8 mouse cellular contexts compared by ENCODE assay signal in the genomic region with DNA sequence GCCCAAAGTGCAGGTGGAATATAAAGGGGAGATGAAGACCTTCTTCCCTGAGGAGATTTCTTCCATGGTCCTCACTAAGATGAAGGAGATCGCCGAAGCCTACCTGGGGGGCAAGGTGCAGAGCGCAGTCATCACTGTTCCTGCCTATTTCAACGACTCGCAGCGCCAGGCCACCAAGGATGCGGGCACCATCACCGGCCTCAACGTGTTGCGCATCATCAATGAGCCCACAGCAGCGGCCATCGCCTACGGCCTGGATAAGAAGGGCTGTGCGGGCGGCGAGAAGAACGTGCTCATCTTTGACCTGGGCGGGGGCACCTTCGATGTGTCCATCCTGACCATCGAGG. TPM values are rescaled to one million over a fixed set of nuclear protein-coding genes. Genes with fewer than 3 reads are reported as not detected.
DNase-seq lines count a peak whose midpoint lies in the region; ATAC-seq and TF ChIP-seq lines count a peak whose summit lies in the region.

No protein-coding gene starts in this region.

- peak overlapping the region; percentile 76 for H3K4me2 ChIP-seq in heart, postnatal 0 days (ENCODE audit: low read depth, low read length)
- H3K4me2 ChIP-seq in liver, embryonic 16.5 days (ENCODE audit: low read depth, low read length): peak overlapping the region; percentile 98

- intact Hi-C loops in heart, adult 2 months (cut with DNase I): loop anchor here (1.0 to 10.0 kb wide), 4 partner anchors 34 to 360 kb away; partner anchors contain the start of genes Churc1, Fntb and Plekhg3
- intact Hi-C loops in heart, postnatal 36 days (cut with DNase I): loop anchor here (5.0 kb wide), 2 partner anchors 67 to 192 kb away; no protein-coding TSS in a partner anchor

- no peaks in the 10 kb centered on the region; the same call in 1 of the 2 replicates for H3K27me3 ChIP-seq in heart, adult 2 months (ENCODE audit: control insufficient read depth, insufficient read depth, low read length)
- peaks cover 14% of the 10 kb centered on the region; the same call in 1 of the 2 replicates for H3K27me3 ChIP-seq in thymus, adult 2 months (ENCODE audit: control insufficient read depth, insufficient read depth, low read length)
- H3K27me3 ChIP-seq in heart, postnatal 0 days (ENCODE audit: control insufficient read depth, insufficient read depth, low read length): peaks cover 17% of the 10 kb centered on the region; the same call in 1 of the 2 replicates
- peaks cover 38% of the 10 kb centered on the region for H3K27me3 ChIP-seq in liver, embryonic 16.5 days (ENCODE audit: control insufficient read depth, insufficient read depth, low read depth, low read length)

- peak overlapping the region; percentile 72 for H3K9ac ChIP-seq in heart, adult 2 months (ENCODE audit: low read depth, low read length)
- 0 out of 2 replicates have a peak overlapping the region, but pooled peaks have one; percentile 18 for H3K9ac ChIP-seq in heart, postnatal 0 days (replicated peaks; ENCODE audit: low read depth, low read length)
- peak overlapping the region; percentile 81; the same call in 1 of the 2 replicates for H3K9ac ChIP-seq in liver, embryonic 16.5 days (ENCODE audit: low read depth, low read length)

- H3K4me3 ChIP-seq in heart, adult 2 months: peak overlapping the region; percentile 57
- H3K4me3 ChIP-seq in thymus, adult 2 months (ENCODE audit: control insufficient read depth, insufficient read depth, low read length): peak overlapping the region; percentile 83
- peak overlapping the region; percentile 76 for H3K4me3 ChIP-seq in heart, postnatal 0 days (ENCODE audit: low read depth, low read length)
- H3K4me3 ChIP-seq in liver, embryonic 16.5 days (ENCODE audit: low read depth, low read length): peak overlapping the region; percentile 88

- ATAC-seq in heart, postnatal 0 days (ENCODE audit: insufficient read depth, low read depth): no peak
- no peak for ATAC-seq in liver, embryonic 16.5 days (ENCODE audit: low read depth)
- no peak for ATAC-seq in granulocyte monocyte progenitor cell, adult 5-6 weeks (replicated peaks; ENCODE audit: poor library complexity, severe bottlenecking)

- no peak overlapping the region for H3K27ac ChIP-seq in heart, adult 2 months
- H3K27ac ChIP-seq in thymus, adult 2 months (ENCODE audit: control insufficient read depth, insufficient read depth, low read length): no peak overlapping the region
- no peak overlapping the region for H3K27ac ChIP-seq in heart, postnatal 0 days (ENCODE audit: low read depth)
- no peak overlapping the region for H3K27ac ChIP-seq in liver, embryonic 16.5 days (ENCODE audit: low read length)

- TF ChIP-seq EP300 in heart, adult 2 months (IDR thresholded peaks at IDR 0.05; ENCODE audit: insufficient read depth, low read depth, low read length): no peak
- TF ChIP-seq EP300 in heart, postnatal 0 days (IDR thresholded peaks at IDR 0.05; ENCODE audit: low read depth): no peak

- H3K36me3 ChIP-seq in heart, adult 2 months (ENCODE audit: control insufficient read depth, insufficient read depth, low read length): no peaks in the 10 kb centered on the region
- H3K36me3 ChIP-seq in thymus, adult 2 months (ENCODE audit: control insufficient read depth, insufficient read depth, low read length): no peaks in the 10 kb centered on the region
- H3K36me3 ChIP-seq in heart, postnatal 0 days (replicated peaks; ENCODE audit: control insufficient read depth, insufficient read depth, low read length): no peaks in the 10 kb centered on the region
- no peaks in the 10 kb centered on the region for H3K36me3 ChIP-seq in liver, embryonic 16.5 days (ENCODE audit: control insufficient read depth, insufficient read depth)

- DNase-seq in heart, adult 2 months: peak in 1 of 2 experiments; percentile 28
- no peak for DNase-seq in heart, postnatal 36 days
- DNase-seq in thymus, adult 2 months: no peak
- DNase-seq in thymus, postnatal 0 days (ENCODE audit: low spot score): no peak
- no peak for DNase-seq in heart, postnatal 0 days (ENCODE audit: low spot score)
- no peak for DNase-seq in cerebellum, adult 11 months

- peaks cover 2% of the 10 kb centered on the region for H3K4me1 ChIP-seq in heart, adult 2 months (ENCODE audit: control insufficient read depth, insufficient read depth, low read length)
- peaks cover 24% of the 10 kb centered on the region for H3K4me1 ChIP-seq in thymus, adult 2 months (replicated peaks; ENCODE audit: control insufficient read depth, insufficient read depth, low read length)
- H3K4me1 ChIP-seq in heart, postnatal 0 days (ENCODE audit: control insufficient read depth, insufficient read depth): peaks cover 16% of the 10 kb centered on the region
- H3K4me1 ChIP-seq in liver, embryonic 16.5 days (ENCODE audit: control insufficient read depth, low read depth, low read length): peaks cover 24% of the 10 kb centered on the region

- WGBS in heart, adult 2 months: 9% methylated on average over 20 of the region's 20 CpGs
- WGBS in thymus, adult 2 months: 21% methylated on average over 20 of the region's 20 CpGs
- 8% methylated on average over 20 of the region's 20 CpGs for WGBS in heart, postnatal 0 days
- WGBS in liver, embryonic 16.5 days (ENCODE audit: insufficient replicate concordance): 9% methylated on average over 20 of the region's 20 CpGs

- H3K9me3 ChIP-seq in heart, postnatal 0 days (replicated peaks; ENCODE audit: control insufficient read depth, low read length): no peaks in the 10 kb centered on the region
- no peaks in the 10 kb centered on the region for H3K9me3 ChIP-seq in liver, embryonic 16.5 days (replicated peaks; ENCODE audit: control insufficient read depth, low read length)

- TF ChIP-seq POLR2A in heart, adult 2 months (IDR thresholded peaks at IDR 0.05; ENCODE audit: insufficient read depth, low read depth, low read length): no peak
- no peak for TF ChIP-seq POLR2A in thymus, adult 2 months (IDR thresholded peaks at IDR 0.05; ENCODE audit: control insufficient read depth, extremely low read depth, insufficient read depth, low read length, poor library complexity)

- no peaks in the 10 kb centered on the region for H3K79me2 ChIP-seq in heart, adult 2 months (replicated peaks; ENCODE audit: control insufficient read depth, insufficient read depth, low read length)

- no peak for TF ChIP-seq CTCF in heart, adult 2 months (IDR thresholded peaks at IDR 0.05)
- no peak for TF ChIP-seq CTCF in thymus, adult 2 months (IDR thresholded peaks at IDR 0.05; ENCODE audit: borderline replicate concordance, control insufficient read depth, extremely low read depth, insufficient read depth, low read length, poor library complexity)
- TF ChIP-seq CTCF in heart, postnatal 0 days (IDR thresholded peaks at IDR 0.05; ENCODE audit: low read depth): no peak

RNA-seq across cellular contexts. Expression of gene Hspa2, which starts 0.8 kb away (rescaled TPM):
- total RNA-seq in heart, adult 2 months (2021): 1 to 10 TPM; 5.0 to 5.1 TPM
- 6.6 and 7.7 TPM in 2 replicates for polyA plus RNA-seq in heart, adult 2 months (2012; rRNA removed)
- total RNA-seq in heart, postnatal 36 days (2021): 1 to 10 TPM; 5.7 to 7.8 TPM
- 5.1 and 6.0 TPM in 2 replicates for polyA plus RNA-seq in thymus, adult 2 months (2012; rRNA removed)
- 3.5 and 4.2 TPM in 2 replicates for polyA plus RNA-seq in thymus, postnatal 0 days (2015; fragmentation: Nextera tagmentation; extraction: Ambion mirVana)
- 8.7 and 13.2 TPM in 2 replicates for total RNA-seq in heart, postnatal 0 days (2014; rRNA removed; ENCODE audit: low replicate concordance)
- polyA plus RNA-seq in heart, postnatal 0 days (2015; fragmentation: Nextera tagmentation; extraction: Ambion mirVana): 13.7 and 15.0 TPM in 2 replicates
- 1.4 and 1.5 TPM in 2 replicates for polyA plus RNA-seq in liver, embryonic 16.5 days (2015; fragmentation: Nextera tagmentation; extraction: Ambion mirVana)
- total RNA-seq in granulocyte monocyte progenitor cell, adult 5-6 weeks (2014; fragmentation: Nextera tagmentation): 1.9 and 7.3 TPM in 2 replicates
- 18.9 and 19.4 TPM in 2 replicates for total RNA-seq in granulocyte monocyte progenitor cell, adult 5-6 weeks (2017)

RNA-seq across cellular contexts. Expression of gene Ppp1r36, which starts 12.5 kb away (rescaled TPM):
- total RNA-seq in heart, adult 2 months (2021): under 1 TPM; 0.14 to 0.16 TPM
- polyA plus RNA-seq in heart, adult 2 months (2012; rRNA removed): 0.09 and 0.41 TPM in 2 replicates
- total RNA-seq in heart, postnatal 36 days (2021): not detected
- polyA plus RNA-seq in thymus, adult 2 months (2012; rRNA removed): not detected in 2 replicates
- polyA plus RNA-seq in thymus, postnatal 0 days (2015; fragmentation: Nextera tagmentation; extraction: Ambion mirVana): 0.26 and 0.32 TPM in 2 replicates
- total RNA-seq in heart, postnatal 0 days (2014; rRNA removed; ENCODE audit: low replicate concordance): not detected in 2 replicates
- polyA plus RNA-seq in heart, postnatal 0 days (2015; fragmentation: Nextera tagmentation; extraction: Ambion mirVana): 1.5 and 1.7 TPM in 2 replicates
- polyA plus RNA-seq in liver, embryonic 16.5 days (2015; fragmentation: Nextera tagmentation; extraction: Ambion mirVana): 0.08 and 0.11 TPM in 2 replicates
- not detected in 2 replicates for total RNA-seq in granulocyte monocyte progenitor cell, adult 5-6 weeks (2014; fragmentation: Nextera tagmentation)
- total RNA-seq in granulocyte monocyte progenitor cell, adult 5-6 weeks (2017): 0.69 TPM in 1 of 2 replicates, not detected in the other

RNA-seq across cellular contexts. Expression of gene Zbtb1, which starts 34.7 kb away (rescaled TPM):
- 1 to 10 TPM; 3.0 to 3.9 TPM for total RNA-seq in heart, adult 2 months (2021)
- 1.1 and 2.3 TPM in 2 replicates for polyA plus RNA-seq in heart, adult 2 months (2012; rRNA removed)
- 1 to 10 TPM; 3.5 to 4.2 TPM for total RNA-seq in heart, postnatal 36 days (2021)
- 7.2 and 8.0 TPM in 2 replicates for polyA plus RNA-seq in thymus, adult 2 months (2012; rRNA removed)
- 13.9 and 15.5 TPM in 2 replicates for polyA plus RNA-seq in thymus, postnatal 0 days (2015; fragmentation: Nextera tagmentation; extraction: Ambion mirVana)
- total RNA-seq in heart, postnatal 0 days (2014; rRNA removed; ENCODE audit: low replicate concordance): 2.8 and 5.0 TPM in 2 replicates
- 4.4 and 4.6 TPM in 2 replicates for polyA plus RNA-seq in heart, postnatal 0 days (2015; fragmentation: Nextera tagmentation; extraction: Ambion mirVana)
- polyA plus RNA-seq in liver, embryonic 16.5 days (2015; fragmentation: Nextera tagmentation; extraction: Ambion mirVana): 2.9 and 3.4 TPM in 2 replicates
- 12.0 and 15.6 TPM in 2 replicates for total RNA-seq in granulocyte monocyte progenitor cell, adult 5-6 weeks (2014; fragmentation: Nextera tagmentation)
- total RNA-seq in granulocyte monocyte progenitor cell, adult 5-6 weeks (2017): 12.9 and 15.3 TPM in 2 replicates

RNA-seq across cellular contexts. Expression of gene Zbtb25, which starts 35.4 kb away (rescaled TPM):
- 1 to 10 TPM; 6.8 to 7.9 TPM for total RNA-seq in heart, adult 2 months (2021)
- polyA plus RNA-seq in heart, adult 2 months (2012; rRNA removed): 6.0 and 13.4 TPM in 2 replicates
- 10 to 100 TPM in 1 of 2 experiments, 1 to 10 TPM in 1; 5.4 to 10.4 TPM for total RNA-seq in heart, postnatal 36 days (2021)
- polyA plus RNA-seq in thymus, adult 2 months (2012; rRNA removed): 22.1 and 28.7 TPM in 2 replicates
- 27.0 and 28.8 TPM in 2 replicates for polyA plus RNA-seq in thymus, postnatal 0 days (2015; fragmentation: Nextera tagmentation; extraction: Ambion mirVana)
- 8.1 and 26.1 TPM in 2 replicates for total RNA-seq in heart, postnatal 0 days (2014; rRNA removed; ENCODE audit: low replicate concordance)
- 8.6 and 10.4 TPM in 2 replicates for polyA plus RNA-seq in heart, postnatal 0 days (2015; fragmentation: Nextera tagmentation; extraction: Ambion mirVana)
- polyA plus RNA-seq in liver, embryonic 16.5 days (2015; fragmentation: Nextera tagmentation; extraction: Ambion mirVana): 4.1 and 4.8 TPM in 2 replicates
- total RNA-seq in granulocyte monocyte progenitor cell, adult 5-6 weeks (2014; fragmentation: Nextera tagmentation): 26.4 and 29.4 TPM in 2 replicates
- total RNA-seq in granulocyte monocyte progenitor cell, adult 5-6 weeks (2017): 21.4 and 22.4 TPM in 2 replicates

Comparison
In these comparisons a context has a peak if more than half of its experiments do, and no peak if none do; other contexts are left out.
1. H3K9ac ChIP-seq: peak in every context shown above with its lines; median percentile 81 in liver, embryonic 16.5 days; 72 in heart, adult 2 months; 18 in heart, postnatal 0 days.